Mouse (Mus musculus): ENCODE results near the gene Kcnh2. TPM values are rescaled to one million over a fixed set of nuclear protein-coding genes. Genes with fewer than 3 reads are reported as not detected.

Kcnh2 gene
- polyA plus RNA-seq, 1 experiment from 2014 or later: 32.4 TPM

DNA sequence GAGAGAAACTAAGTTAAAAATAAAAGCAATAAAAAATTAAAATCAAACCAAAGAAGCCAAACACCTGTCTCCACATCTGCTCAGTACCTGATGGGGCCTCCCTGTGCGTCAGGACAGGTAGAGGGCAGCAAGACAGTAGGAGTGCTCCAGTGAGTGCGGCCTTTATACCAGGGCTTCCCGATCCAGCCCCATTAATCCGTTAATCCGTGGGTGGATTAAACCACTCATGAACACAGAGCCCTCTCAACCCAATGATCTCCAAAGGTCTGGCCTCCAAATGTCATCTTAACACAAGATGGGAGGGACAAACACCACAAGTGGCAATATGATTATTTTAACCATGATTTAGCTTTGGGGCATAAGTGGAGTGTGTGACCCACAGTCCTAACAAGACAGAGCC lies 22.4 kb upstream of the Kcnh2 start:
- Histone ChIP-seq H3K4me1 (replicated peaks) (peaks cover 22% of the 10 kb centered on the region), H3K4me3 (no peak overlapping the region), H3K27me3 (ENCODE audit: insufficient read depth, poor library complexity, severe bottlenecking) (no peaks in the 10 kb centered on the region), H3K9me3 (no peaks in the 10 kb centered on the region), H3K27ac (no peak overlapping the region), H3K36me3 (no peaks in the 10 kb centered on the region)
- DNase-seq (ENCODE audit: low spot score): no peak
- WGBS: 76% methylated on average over 5 of the region's 5 CpGs

DNA sequence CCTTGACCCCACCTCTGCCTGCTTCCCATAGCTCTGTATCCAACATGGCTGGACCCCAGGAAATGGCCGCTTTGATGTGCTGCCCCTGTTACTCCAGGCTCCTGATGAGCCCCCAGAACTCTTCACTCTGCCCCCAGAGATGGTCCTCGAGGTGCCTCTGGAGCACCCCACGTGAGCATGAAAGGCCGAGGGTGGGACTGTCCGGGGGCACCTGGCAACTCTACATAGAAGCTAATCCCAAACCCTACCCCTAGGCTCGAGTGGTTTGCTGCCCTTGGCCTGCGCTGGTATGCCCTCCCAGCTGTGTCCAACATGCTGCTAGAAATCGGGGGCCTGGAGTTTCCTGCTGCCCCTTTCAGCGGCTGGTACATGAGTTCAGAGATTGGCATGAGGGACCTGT lies 18.4 kb upstream of the Kcnh2 start:
- no peak for DNase-seq (ENCODE audit: low spot score)
- Histone ChIP-seq H3K27me3 (ENCODE audit: insufficient read depth, poor library complexity, severe bottlenecking) (no peaks in the 10 kb centered on the region), H3K4me3 (no peak overlapping the region), H3K4me1 (replicated peaks) (peaks cover 27% of the 10 kb centered on the region), H3K36me3 (no peaks in the 10 kb centered on the region), H3K27ac (no peak overlapping the region; the same call in 1 of the 2 replicates), H3K9me3 (no peaks in the 10 kb centered on the region)
- 83% methylated on average over 9 of the region's 9 CpGs for WGBS

DNA sequence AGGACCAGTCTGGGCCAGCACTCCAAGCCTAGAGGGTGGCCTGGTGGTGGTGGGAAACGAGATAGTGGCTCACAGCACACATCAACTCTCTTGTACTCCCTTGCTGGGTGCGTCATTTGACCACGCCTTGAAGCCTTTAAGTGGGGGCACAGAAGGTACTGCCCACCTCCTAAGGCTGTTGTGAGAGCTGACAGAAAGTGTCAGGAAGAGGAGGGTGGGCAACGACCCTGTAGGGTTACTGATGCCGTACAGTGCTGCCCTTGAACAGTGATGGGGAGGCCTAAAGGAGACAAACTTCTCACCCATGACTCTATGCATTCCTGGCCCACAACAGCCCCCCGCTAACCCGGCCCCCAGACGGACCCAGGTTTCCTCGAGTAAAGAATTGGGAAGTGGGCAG lies 15.0 kb upstream of the Kcnh2 start:
- no peaks in the 10 kb centered on the region for H3K36me3 ChIP-seq
- DNase-seq (ENCODE audit: low spot score): no peak
- H3K27me3 ChIP-seq (ENCODE audit: insufficient read depth, poor library complexity, severe bottlenecking): no peaks in the 10 kb centered on the region
- H3K27ac ChIP-seq: no peak overlapping the region
- H3K9me3 ChIP-seq: no peaks in the 10 kb centered on the region
- no peak overlapping the region for H3K4me3 ChIP-seq
- peaks cover 39% of the 10 kb centered on the region for H3K4me1 ChIP-seq (replicated peaks)
- 87% methylated on average over 9 of the region's 9 CpGs for WGBS

DNA sequence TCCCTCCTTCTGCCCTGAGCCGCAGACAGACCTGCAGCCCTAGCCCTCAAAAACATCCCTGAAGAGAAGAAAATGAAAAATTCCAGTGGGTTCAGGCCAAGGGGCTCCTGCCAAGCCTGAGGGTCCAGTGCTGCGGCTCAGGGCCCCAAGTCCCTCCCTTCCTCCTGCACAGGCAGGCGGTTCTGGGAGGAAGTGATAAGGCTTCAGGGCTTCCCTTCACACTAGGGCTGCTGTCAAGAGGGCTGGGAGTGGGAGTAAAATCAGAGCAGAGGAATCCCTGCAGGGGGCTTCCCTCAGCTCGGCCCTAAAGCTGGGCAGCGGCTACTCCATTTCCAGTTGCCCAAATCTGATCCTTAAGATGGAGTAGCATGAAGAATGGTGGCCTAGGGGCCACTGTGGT lies 14.1 kb upstream of the Kcnh2 start:
- Histone ChIP-seq H3K36me3 (no peaks in the 10 kb centered on the region), H3K4me3 (0 out of 2 replicates have a peak overlapping the region, but pooled peaks have one; percentile 3), H3K9me3 (no peaks in the 10 kb centered on the region), H3K27ac (no peak overlapping the region), H3K4me1 (replicated peaks) (peaks cover 40% of the 10 kb centered on the region), H3K27me3 (ENCODE audit: insufficient read depth, poor library complexity, severe bottlenecking) (no peaks in the 10 kb centered on the region)
- WGBS: 37% methylated on average over 5 of the region's 5 CpGs
- no peak for DNase-seq (ENCODE audit: low spot score)

DNA sequence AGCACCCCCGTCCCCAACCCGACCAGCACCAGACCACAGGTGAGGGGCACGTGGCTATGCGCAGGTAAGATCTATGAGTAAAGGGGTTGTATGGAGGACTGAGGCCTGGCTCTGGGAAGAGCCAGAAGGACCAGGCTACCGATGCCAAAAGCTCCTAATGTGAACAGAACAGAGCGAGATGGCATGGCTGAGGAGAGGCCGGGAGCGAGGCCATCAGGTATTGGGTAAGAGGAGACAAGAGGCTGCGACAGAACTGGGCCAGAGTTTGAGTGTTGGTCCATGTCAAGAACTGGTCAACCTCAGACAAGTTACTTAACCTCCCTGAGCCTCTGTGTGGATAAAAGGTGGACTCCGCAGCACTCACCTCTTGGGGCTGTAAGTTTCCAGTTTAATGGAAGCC lies 13.6 kb upstream of the Kcnh2 start:
- Histone ChIP-seq H3K4me3 (peak overlapping the region; percentile 3; the same call in 1 of the 2 replicates), H3K27me3 (ENCODE audit: insufficient read depth, poor library complexity, severe bottlenecking) (no peaks in the 10 kb centered on the region), H3K9me3 (no peaks in the 10 kb centered on the region), H3K4me1 (replicated peaks) (peaks cover 39% of the 10 kb centered on the region), H3K27ac (peak overlapping the region; percentile 51; the same call in 1 of the 2 replicates), H3K36me3 (no peaks in the 10 kb centered on the region)
- no peak for DNase-seq (ENCODE audit: low spot score)
- WGBS: 84% methylated on average over 10 of the region's 10 CpGs

DNA sequence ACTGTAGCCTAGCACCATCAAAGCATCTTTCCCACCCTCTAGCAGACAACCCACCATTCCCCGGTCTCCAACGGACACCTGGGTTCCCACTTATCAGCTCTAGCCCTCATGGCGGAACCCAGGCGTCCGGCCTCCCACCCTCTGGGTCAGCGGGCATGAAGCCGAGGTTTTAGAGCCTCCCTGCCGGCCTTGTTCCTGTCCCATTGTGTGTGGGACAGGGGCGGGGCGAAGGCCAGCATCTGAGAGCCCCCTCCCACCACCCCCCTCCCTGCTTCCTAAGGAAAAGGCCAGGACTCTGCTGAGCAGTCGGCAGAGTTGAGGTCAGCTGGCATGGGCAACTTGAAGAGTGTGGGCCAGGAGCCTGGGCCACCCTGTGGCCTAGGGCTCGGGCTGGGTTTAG lies 13.1 kb upstream of the Kcnh2 start, which contains the start of gene Nos3:
Gene Nos3 (plus strand): TSS at position 303 of the 400 bp plus-strand sequence.
- Histone ChIP-seq H3K27me3 (ENCODE audit: insufficient read depth, poor library complexity, severe bottlenecking) (no peaks in the 10 kb centered on the region), H3K4me3 (peak within 1 kb of the TSS; percentile 3; the same call in 1 of the 2 replicates), H3K36me3 (no peaks in the 10 kb centered on the region), H3K27ac (peak within 1 kb of the TSS; percentile 51), H3K4me1 (replicated peaks) (peaks cover 35% of the 10 kb centered on the region), H3K9me3 (no peaks in the 10 kb centered on the region)
- WGBS: 34% methylated on average over 12 of the region's 12 CpGs
- peak; percentile 12 for DNase-seq (ENCODE audit: low spot score)

DNA sequence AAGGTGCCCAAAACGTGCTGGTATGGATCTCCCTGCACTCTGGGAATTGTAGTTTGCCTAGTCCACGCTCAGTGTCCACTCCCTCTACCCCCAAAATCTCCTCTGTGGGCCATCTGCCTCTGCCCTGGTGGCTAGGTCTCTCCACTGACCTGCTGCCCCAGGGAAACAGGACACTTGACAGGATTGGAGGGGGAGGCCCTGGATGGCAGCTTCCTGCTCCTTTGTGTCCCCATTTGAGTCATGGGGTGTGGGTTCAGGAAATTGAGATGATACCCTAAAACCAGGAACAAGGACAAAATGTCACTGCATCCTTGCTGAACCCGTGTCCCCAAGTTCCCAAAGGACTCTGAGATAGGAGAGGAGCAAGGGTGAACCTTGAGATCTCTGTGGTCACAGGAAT lies 12.7 kb upstream of the Kcnh2 start:
- Histone ChIP-seq H3K27me3 (ENCODE audit: insufficient read depth, poor library complexity, severe bottlenecking) (no peaks in the 10 kb centered on the region), H3K27ac (peak overlapping the region; percentile 51), H3K4me1 (replicated peaks) (peaks cover 30% of the 10 kb centered on the region), H3K4me3 (no peak overlapping the region), H3K9me3 (no peaks in the 10 kb centered on the region), H3K36me3 (no peaks in the 10 kb centered on the region)
- no peak for DNase-seq (ENCODE audit: low spot score)
- WGBS: 57% methylated on average over 3 of the region's 3 CpGs

DNA sequence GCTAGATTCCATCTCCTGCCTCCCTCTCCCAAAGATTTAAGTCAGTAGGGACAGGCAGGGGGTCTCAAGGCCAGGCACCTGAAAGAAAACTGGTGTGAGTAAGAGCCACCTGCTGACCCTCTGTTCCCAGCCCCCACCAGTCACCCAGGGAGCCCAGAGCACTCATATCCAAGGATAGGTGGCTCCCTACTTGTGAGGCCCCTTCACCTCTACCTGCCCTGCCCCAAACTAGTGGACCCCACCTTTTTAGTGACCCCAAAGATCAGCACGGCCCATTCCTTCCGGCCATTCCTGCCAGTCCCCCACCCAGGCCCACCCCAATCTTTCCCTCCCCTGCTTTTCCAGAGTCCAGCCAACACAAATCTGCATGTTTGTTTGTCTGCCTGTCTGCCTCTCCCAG lies 12.1 kb upstream of the Kcnh2 start:
- 79% methylated on average over 2 of the region's 2 CpGs for WGBS
- no peak overlapping the region for H3K4me3 ChIP-seq
- H3K9me3 ChIP-seq: no peaks in the 10 kb centered on the region
- peak overlapping the region; percentile 51; the same call in 1 of the 2 replicates for H3K27ac ChIP-seq
- no peak for DNase-seq (ENCODE audit: low spot score)
- peaks cover 26% of the 10 kb centered on the region for H3K4me1 ChIP-seq (replicated peaks)
- no peaks in the 10 kb centered on the region for H3K27me3 ChIP-seq (ENCODE audit: insufficient read depth, poor library complexity, severe bottlenecking)
- H3K36me3 ChIP-seq: no peaks in the 10 kb centered on the region

DNA sequence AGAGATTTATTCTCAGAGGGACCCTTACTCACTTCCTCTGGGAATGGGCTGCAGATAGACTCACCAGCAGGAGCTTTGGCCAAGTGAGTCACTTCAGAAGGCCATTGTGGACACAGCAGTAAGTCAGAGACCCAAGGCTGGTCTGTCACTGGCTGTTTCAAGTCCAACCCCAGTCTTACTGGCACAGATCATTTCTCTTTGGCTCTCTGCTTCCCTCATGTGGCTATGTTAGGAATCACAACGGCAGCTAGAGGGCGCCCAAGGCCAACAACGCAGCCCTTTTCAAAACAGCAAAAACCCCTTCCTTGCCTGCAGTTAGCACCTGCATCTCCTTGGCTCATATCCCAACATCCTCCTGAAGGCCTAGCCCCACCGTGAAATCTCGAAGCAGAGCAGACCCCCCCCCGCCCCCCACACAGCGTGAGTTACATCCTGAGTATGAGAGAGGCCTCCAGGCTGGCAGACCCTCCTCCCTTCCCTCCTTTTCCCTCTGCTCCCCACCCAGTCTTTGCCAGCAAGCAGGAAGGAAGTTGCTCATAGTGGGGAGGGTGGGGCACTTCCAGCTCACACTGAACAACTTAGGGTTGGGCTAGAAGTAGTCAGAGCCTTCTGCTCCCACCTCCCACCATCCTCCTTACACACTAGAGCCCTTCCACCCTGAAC lies 9.5 kb upstream of the Kcnh2 start:
- Histone ChIP-seq H3K36me3 (no peaks in the 10 kb centered on the region), H3K9me3 (no peaks in the 10 kb centered on the region), H3K4me1 (replicated peaks) (peaks cover 18% of the 10 kb centered on the region), H3K27ac (peak overlapping the region; percentile 40; the same call in 1 of the 2 replicates), H3K4me3 (no peak overlapping the region), H3K27me3 (ENCODE audit: insufficient read depth, poor library complexity, severe bottlenecking) (no peaks in the 10 kb centered on the region)
- peak; percentile 87 for DNase-seq (ENCODE audit: low spot score)
- WGBS: under 1% methylated on average over 7 of the region's 7 CpGs

DNA sequence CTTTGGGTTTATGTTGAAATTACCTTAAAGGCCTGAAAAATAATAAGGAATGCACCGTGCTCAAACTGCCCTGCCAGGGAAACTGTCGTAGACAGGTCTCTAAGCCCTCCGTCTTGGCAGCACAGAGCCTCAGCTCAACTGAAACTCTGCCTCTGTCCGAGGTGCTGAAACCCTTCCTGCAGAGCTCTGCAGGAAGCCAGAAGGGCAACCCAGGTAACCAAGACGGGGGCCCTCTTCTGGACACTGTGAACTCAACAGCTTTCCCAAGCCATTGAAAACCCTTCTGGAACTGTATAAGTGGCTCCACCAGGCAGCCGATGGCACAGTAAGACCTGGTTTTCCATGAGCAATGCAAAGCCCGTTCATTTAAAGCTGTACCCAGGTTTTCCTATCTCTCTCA lies 6.1 kb upstream of the Kcnh2 start:
- peak; percentile 87 for DNase-seq (ENCODE audit: low spot score)
- no peak overlapping the region for H3K27ac ChIP-seq
- 20% methylated on average over 7 of the region's 7 CpGs for WGBS

DNA sequence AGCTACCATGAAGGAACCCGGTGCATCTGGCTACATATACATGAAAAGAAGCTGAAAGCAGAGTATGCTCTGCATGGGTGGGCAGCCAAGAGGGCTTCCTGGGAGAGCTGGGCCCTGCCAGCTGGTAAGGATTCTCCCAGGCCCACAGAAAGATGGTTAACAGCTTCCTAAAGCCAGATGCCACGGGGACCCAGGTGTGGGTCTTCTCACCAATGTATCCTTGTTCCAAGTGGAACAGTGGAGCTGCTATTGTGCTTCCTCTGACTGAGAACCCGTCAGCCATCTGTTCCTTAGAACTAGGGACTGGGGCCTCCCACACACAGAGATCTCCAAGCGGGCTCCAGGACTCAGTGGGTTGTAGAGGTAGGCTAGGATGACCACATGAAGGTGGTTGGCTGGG lies 5.4 kb upstream of the Kcnh2 start:
- DNase-seq (ENCODE audit: low spot score): no peak
- peaks cover 27% of the 10 kb centered on the region for H3K27me3 ChIP-seq (ENCODE audit: insufficient read depth, poor library complexity, severe bottlenecking)
- H3K27ac ChIP-seq: no peak overlapping the region
- no peak overlapping the region for H3K4me3 ChIP-seq
- 62% methylated on average over 4 of the region's 4 CpGs for WGBS
- H3K9me3 ChIP-seq: no peaks in the 10 kb centered on the region
- no peaks in the 10 kb centered on the region for H3K36me3 ChIP-seq
- H3K4me1 ChIP-seq (replicated peaks): peaks cover 36% of the 10 kb centered on the region

More for the DNA sequence above, 6.1 kb upstream of the Kcnh2 start:
- peaks cover 24% of the 10 kb centered on the region for H3K27me3 ChIP-seq (ENCODE audit: insufficient read depth, poor library complexity, severe bottlenecking)
- no peaks in the 10 kb centered on the region for H3K36me3 ChIP-seq
- H3K9me3 ChIP-seq: no peaks in the 10 kb centered on the region
- H3K4me3 ChIP-seq: no peak overlapping the region
- peaks cover 29% of the 10 kb centered on the region for H3K4me1 ChIP-seq (replicated peaks)

DNA sequence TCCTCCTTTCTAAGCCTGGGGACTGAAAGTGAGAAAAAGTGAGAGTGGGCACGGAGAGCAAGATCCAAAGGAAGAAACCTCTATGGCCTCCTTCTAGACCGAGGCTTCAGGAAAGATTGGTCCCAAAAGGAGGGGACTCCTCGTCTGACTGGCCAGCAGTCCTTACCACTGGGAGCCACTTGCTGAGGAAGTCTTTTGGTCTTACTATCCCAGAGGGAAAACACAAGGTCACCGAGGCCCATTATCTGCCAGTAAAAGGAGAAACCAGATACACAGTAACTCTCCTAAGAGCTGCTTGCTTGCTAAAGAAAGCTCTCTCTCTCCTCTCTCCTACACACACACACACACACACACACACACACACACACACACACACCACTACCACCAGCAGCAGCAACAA lies 1.9 kb upstream of the Kcnh2 start:
- no peaks in the 10 kb centered on the region for H3K36me3 ChIP-seq
- peak overlapping the region; percentile 92 for H3K27ac ChIP-seq
- H3K4me1 ChIP-seq (replicated peaks): peaks cover 67% of the 10 kb centered on the region
- H3K4me3 ChIP-seq: peak overlapping the region; percentile 78
- H3K9me3 ChIP-seq: no peaks in the 10 kb centered on the region
- WGBS: 29% methylated on average over 4 of the region's 4 CpGs
- peaks cover 57% of the 10 kb centered on the region for H3K27me3 ChIP-seq (ENCODE audit: insufficient read depth, poor library complexity, severe bottlenecking)
- DNase-seq (ENCODE audit: low spot score): no peak

DNA sequence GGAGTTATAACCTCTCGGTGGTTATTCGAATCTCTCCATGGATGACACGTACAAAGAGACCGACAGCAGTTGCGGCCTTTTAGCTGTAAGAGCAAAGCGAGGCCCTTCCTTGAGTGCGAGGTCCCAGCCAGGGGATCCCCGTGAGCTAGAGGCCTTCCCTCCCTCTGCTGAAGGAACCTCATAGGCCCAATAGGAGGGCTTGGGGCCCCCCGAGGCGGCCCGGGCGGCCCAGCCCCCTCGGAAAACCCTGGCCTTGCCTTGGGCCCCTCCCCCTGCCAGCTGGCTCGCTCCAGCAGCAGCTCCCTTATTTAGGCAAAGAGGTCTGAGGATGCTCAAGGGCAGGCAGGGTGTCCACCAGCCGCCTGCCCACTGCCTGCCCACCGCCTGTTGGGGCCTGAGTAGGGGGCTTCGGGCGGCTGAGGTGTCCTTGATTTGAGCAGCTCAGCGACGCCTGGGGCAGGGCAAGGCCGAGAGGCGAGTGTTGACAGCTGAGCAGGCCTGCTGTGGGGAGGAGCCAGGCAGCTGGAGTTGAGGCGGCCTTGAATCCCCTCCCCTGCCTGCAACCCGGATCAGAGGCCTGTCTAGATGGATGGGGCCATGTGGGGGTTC lies 951 bp upstream of the Kcnh2 start:
- peak overlapping the region; percentile 78 for H3K4me3 ChIP-seq
- peak; percentile 86 for DNase-seq (ENCODE audit: low spot score)
- H3K27me3 ChIP-seq (ENCODE audit: insufficient read depth, poor library complexity, severe bottlenecking): peaks cover 66% of the 10 kb centered on the region
- no peaks in the 10 kb centered on the region for H3K9me3 ChIP-seq
- peak overlapping the region; percentile 92 for H3K27ac ChIP-seq
- H3K4me1 ChIP-seq (replicated peaks): peaks cover 77% of the 10 kb centered on the region
- WGBS: under 1% methylated on average over 24 of the region's 24 CpGs
- H3K36me3 ChIP-seq: no peaks in the 10 kb centered on the region

All from hindbrain, embryonic 10.5 days (tissue).